Comparison of ENCODE assay signal across 10 mouse cellular contexts in the genomic region with DNA sequence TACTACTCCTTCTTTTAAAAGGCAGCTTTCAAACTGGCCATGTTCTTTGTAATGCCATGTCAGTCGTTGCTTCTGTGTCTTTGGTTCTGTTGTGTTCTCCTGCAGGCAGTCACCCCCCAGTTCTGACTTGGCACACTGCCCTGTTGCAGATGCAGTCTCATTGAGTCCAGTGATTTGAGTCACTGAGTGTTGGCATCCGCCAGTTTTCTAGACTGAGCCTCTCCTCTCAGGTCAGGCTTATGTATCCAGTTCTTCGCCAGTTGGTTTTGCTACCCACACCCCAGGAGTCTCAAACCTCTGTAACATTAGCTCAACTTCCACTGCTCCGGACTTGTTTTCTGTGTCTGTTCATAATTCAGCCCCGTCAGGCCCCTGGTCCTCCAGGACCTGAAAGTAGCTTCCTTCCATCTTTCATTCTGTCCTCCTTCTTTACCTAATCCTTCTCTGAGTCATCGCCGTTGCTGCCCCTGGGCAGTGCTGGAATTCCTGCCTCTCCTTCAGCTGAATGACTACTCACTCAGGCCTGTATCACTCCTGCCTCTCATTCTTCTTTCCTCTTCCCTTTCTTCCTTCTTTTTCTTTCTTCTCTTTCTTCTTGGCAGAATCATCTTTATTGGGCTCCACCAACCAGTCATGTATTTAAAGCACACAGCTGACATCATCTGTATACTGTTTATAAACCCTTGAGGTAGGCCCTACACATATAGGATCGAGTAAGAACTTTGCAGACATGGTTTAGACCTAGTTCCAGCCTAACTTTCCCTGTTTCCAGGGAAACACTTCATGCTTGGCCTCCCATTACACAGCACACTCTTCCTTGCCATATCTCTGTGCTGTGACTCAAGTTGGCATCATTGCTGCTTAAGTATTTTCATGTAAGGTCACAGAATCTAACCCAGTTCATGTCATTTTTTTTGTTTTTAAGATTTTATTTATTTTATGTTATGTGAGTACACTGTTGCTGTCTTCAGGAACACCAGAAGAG. TPM values are rescaled to one million over a fixed set of nuclear protein-coding genes. Genes with fewer than 3 reads are reported as not detected.
A peak's percentile ranks its signal among the peaks of the same experiment; 100 is the strongest.
DNase-seq lines count a peak whose midpoint lies in the region; ATAC-seq and TF ChIP-seq lines count a peak whose summit lies in the region.
"Had no signal": no experiment of that assay in that cellular context is flagged by ENCODE, and none has a peak within 500 bp of the region (broad histone marks: within the 10 kb centered on the region; RNA-seq: fewer than 3 reads in every experiment).

No protein-coding gene starts in this region.

- no peak for ATAC-seq in liver, postnatal 0 days
- ATAC-seq: intestine, embryonic 15.5 days had no signal

- 88% methylated on average over 8 of the region's 8 CpGs for WGBS in liver, postnatal 0 days (ENCODE audit: insufficient replicate concordance)

- H3K36me3 ChIP-seq in liver, postnatal 0 days (replicated peaks; ENCODE audit: insufficient read depth, low read length), result peaks cover 28% of the 10 kb centered on the region

- no peak overlapping the region for H3K4me3 ChIP-seq in liver, postnatal 0 days (ENCODE audit: low read depth, low read length)
- H3K4me3 ChIP-seq: intestine, embryonic 15.5 days had no signal

- no peak overlapping the region for H3K4me2 ChIP-seq in liver, postnatal 0 days (ENCODE audit: low read depth, low read length)
- H3K4me2 ChIP-seq: intestine, embryonic 15.5 days had no signal

- H3K9me3 ChIP-seq in liver, postnatal 0 days (ENCODE audit: low read length), result no peaks in the 10 kb centered on the region
- H3K9me3 ChIP-seq: intestine, embryonic 15.5 days had no signal

- no peaks in the 10 kb centered on the region for H3K27me3 ChIP-seq in liver, postnatal 0 days (ENCODE audit: insufficient read depth, low read length)
- H3K27me3 ChIP-seq: intestine, embryonic 15.5 days had no signal

- H3K9ac ChIP-seq in liver, postnatal 0 days (replicated peaks), result no peak overlapping the region
- H3K9ac ChIP-seq: intestine, embryonic 15.5 days had no signal

- no peak for TF ChIP-seq CTCF in liver, postnatal 0 days (IDR thresholded peaks at IDR 0.05; ENCODE audit: low read depth)

- no peak for TF ChIP-seq EP300 in liver, postnatal 0 days (IDR thresholded peaks at IDR 0.05; ENCODE audit: low read depth)

- peak; percentile 15 for DNase-seq in gastrocnemius, postnatal 10 days
- no peak for DNase-seq in gastrocnemius, adult 18-20 months (ENCODE audit: low spot score)
- peak; percentile 36 for DNase-seq in lung, postnatal 10 days
- no peak for DNase-seq in lung, adult 18-20 months
- DNase-seq in brain, adult 2 months (ENCODE audit: low read depth, low spot score), result peak; percentile 78
- peak; percentile 43 for DNase-seq in layer of hippocampus, adult 9-11 months
- DNase-seq in embryo, embryonic 10.5 days (ENCODE audit: low spot score), result no peak
- no peak for DNase-seq in liver, postnatal 0 days

- H3K27ac ChIP-seq in liver, postnatal 0 days (ENCODE audit: low read depth), result no peak overlapping the region
- H3K27ac ChIP-seq: intestine, embryonic 15.5 days had no signal

- no peaks in the 10 kb centered on the region for H3K4me1 ChIP-seq in liver, postnatal 0 days (ENCODE audit: insufficient read depth)

RNA-seq across cellular contexts. Expression of gene Marveld3, which starts 41.3 kb away (rescaled TPM):
- under 1 TPM; 0.25 to 0.26 TPM for total RNA-seq in gastrocnemius, postnatal 10 days (2021)
- total RNA-seq in gastrocnemius, adult 18-20 months (2021), result not detected
- 0.58 and 0.69 TPM in 2 replicates for polyA plus RNA-seq in liver, postnatal 0 days (2015; fragmentation: Nextera tagmentation; extraction: Ambion mirVana)
- total RNA-seq: neutrophil, adult 5-6 weeks had no signal

RNA-seq across cellular contexts. Expression of gene Phlpp2, which starts 52.4 kb away (rescaled TPM):
- 1 to 10 TPM; 3.0 to 5.2 TPM for total RNA-seq in gastrocnemius, postnatal 10 days (2021)
- 1 to 10 TPM; 1.8 to 2.3 TPM for total RNA-seq in gastrocnemius, adult 18-20 months (2021)
- polyA plus RNA-seq in liver, postnatal 0 days (2015; fragmentation: Nextera tagmentation; extraction: Ambion mirVana), result 1.5 TPM in 2 replicates

Comparison
In these comparisons a context has a peak if more than half of its experiments do, and no peak if none do; other contexts are left out.
1. DNase-seq: peak in gastrocnemius, postnatal 10 days (single experiment), lung, postnatal 10 days (single experiment), brain, adult 2 months (single experiment) and layer of hippocampus, adult 9-11 months (single experiment); none in gastrocnemius, adult 18-20 months (single experiment), lung, adult 18-20 months (0 of 2), embryo, embryonic 10.5 days (single experiment) and liver, postnatal 0 days (single experiment).